Mouse (Mus musculus): ENCODE measurements around the gene Trim7.
"Not testable (repeated sequence)": the region's sequence is repeated elsewhere in the genome, so short reads cannot be mapped to it uniquely, and the experiment has no call there.

Trim7 gene

DNA sequence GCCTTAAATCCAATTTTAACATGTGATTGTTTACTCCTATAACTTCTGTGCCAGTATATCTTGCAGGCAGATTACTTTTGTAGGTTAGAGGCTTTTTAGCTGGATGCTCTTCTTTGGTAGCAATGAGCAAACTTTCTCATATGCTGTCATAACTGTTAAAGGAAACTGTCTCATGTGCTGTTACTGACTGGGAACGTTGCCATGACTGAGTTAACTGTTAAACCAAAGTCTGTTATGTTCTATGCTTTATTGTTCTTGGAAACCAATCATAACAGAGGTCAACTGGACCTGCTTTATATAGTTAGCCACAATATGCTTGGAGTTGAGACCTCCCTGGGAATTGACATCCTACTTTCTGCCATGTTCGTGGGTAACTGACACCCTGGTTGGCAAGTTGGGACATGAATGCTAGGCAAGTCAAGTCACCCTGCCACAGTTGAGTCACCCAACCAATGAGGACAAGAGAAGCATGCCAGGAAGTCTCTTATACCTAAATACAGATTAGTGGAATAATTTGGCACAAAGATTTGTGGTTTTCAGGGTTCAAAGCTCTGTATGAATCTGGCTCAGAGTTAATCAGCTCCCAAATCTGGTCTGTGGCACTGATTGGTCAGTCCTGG, 73.0 kb downstream of the Trim7 start:
- DNase-seq (ENCODE audit: low read depth, low spot score) = no peak

DNA sequence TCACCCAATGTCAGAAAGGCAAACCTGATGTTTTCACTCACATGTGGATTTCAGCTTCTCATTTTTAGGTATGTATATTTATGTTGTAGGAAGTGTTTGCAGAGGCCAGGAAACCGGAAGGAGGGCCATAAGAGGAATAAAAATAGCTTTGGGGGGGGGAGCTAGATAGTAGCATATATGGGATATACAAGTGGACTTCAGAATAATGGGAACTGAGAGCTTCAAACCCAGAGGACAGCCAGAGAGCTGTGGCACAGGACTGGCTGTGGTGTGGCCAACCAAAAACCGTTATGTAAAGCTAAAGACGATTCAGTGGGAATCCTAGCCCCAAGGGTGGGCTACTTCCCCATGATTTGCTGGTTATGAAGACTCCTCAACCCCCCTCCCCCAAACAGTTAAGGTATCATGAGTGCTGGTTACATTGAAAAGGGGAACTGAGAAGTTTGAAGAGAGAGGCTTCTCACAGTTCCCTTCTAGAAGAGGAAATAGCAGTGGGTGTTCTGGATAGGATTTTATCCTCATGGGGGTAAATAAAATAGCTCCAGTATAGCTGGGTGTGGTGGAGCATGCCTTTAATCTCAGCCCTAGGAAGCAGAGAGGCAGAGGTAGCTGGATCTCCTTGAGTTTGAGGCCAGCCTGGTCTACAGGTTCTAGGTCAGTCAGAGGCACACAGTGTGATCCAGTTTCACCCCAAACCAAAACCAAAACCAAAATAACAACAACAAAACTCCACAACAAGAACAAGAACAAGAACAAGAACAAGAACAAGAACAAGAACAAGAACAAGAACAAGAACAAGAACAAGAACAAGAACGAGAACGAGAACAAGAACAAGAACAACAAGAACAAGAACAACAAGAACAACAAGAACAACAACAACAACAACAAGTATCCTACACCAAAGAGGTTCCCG, 75.0 kb downstream of the Trim7 start:
- DNase-seq (ENCODE audit: low read depth, low spot score) = not testable (repeated sequence)

DNA sequence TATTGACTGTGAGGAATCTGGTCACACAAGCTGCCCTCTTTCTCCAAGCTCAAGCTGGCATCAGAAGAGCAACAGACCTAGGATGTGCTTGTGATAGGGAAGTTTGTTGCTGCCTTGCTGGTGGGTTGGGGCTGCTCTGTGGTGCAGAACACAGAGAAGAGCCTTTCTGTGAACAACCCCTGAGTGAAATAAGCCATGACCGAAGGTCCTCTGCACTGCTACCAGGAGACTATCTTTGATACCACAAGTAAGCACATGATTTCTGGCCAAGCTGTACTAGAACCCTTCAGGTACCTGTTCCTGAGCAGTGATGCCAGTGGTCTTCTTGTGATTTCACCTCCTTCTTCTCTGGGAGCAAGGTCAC, 75.6 kb downstream of the Trim7 start:
- not testable (repeated sequence) for DNase-seq (ENCODE audit: low read depth, low spot score)

All from brain, embryonic 18.5 days (tissue).